8 mouse cellular contexts compared by ENCODE assay signal in the genomic region with DNA sequence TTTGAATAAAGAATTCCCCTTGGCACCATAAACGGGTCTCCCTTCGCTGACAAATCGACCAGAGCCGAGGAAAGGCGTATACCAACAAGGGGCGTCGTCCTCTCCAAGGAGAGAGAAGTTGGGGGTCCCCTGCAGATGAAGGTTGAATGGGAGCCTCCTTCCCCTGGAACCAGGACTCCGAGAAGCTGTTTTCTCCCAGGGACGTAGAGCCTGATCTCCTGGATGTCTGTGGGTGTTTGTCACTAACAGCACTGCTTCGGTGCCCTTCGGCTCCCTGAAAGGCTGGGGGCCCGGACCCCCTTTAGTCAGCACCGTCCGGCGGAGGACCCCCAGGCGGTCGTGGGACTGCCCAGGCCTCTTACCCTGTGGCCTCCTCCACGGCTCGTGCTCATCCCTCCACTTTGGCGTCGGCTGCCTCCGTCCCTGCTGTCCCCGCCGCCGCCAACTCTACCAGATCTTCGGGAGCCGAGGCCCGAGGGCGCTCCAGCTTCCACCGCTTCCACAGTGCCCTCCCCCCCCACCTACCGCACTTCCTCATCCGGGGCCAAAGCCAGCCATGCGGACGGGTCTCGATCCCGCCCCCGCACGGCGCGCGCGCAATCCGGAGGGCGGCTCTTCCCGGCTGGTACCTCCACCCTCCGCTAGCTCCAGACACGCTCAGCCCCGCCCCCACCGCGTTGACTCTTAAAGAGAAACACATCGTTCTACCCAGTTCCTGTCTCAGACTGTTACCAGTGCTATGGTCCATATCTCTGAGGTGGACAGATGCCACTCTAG. TPM values are rescaled to one million over a fixed set of nuclear protein-coding genes. Genes with fewer than 3 reads are reported as not detected.
DNase-seq lines count a peak whose midpoint lies in the region; ATAC-seq and TF ChIP-seq lines count a peak whose summit lies in the region.

A gene (minus strand): TSS at position 526 of the 777 bp plus-strand sequence.

- TF ChIP-seq POLR2A in CH12.LX (IDR thresholded peaks at IDR 0.05; ENCODE audit: low read depth, low read length), result peak; percentile 91

- peak within 1 kb of the TSS; percentile 83 to 98 (median 96) for H3K4me3 ChIP-seq in CH12.LX (replicated peaks in 1 of 3; ENCODE audit: low read depth in 2 of 3, low read length in 2 of 3, poor library complexity in 1 of 3)
- H3K4me3 ChIP-seq in forebrain, embryonic 11.5 days (ENCODE audit: low read depth, low read length), result peak within 1 kb of the TSS; percentile 88
- H3K4me3 ChIP-seq in heart, embryonic 16.5 days (ENCODE audit: low read length), result peak within 1 kb of the TSS; percentile 98
- H3K4me3 ChIP-seq in liver, embryonic 15.5 days (replicated peaks), result peak within 1 kb of the TSS; percentile 96
- H3K4me3 ChIP-seq in neural tube, embryonic 12.5 days, result peak within 1 kb of the TSS; percentile 86

- peak; percentile 94 for ATAC-seq in forebrain, embryonic 11.5 days (replicated peaks; ENCODE audit: low FRiP score)
- peak; percentile 97 for ATAC-seq in heart, embryonic 16.5 days (replicated peaks; ENCODE audit: extremely low read depth, insufficient read depth, low FRiP score)
- ATAC-seq in liver, embryonic 15.5 days (ENCODE audit: insufficient read depth), result peak; percentile 97
- ATAC-seq in neural tube, embryonic 12.5 days (ENCODE audit: low FRiP score, low read depth), result peak; percentile 95

- TF ChIP-seq RAD21 in CH12.LX (IDR thresholded peaks at IDR 0.05; ENCODE audit: low read depth, low read length), result no peak; the same call in 1 of the 2 replicates

- TF ChIP-seq EP300 in CH12.LX (IDR thresholded peaks at IDR 0.05; ENCODE audit: low read length), result no peak

- peaks cover 0 to 21% of the 10 kb centered on the region in 2 experiments for H3K36me3 ChIP-seq in CH12.LX (replicated peaks in 1 of 2; ENCODE audit: control insufficient read depth in 1 of 2, insufficient read depth in 1 of 2, low read length in 1 of 2)
- H3K36me3 ChIP-seq in forebrain, embryonic 11.5 days (ENCODE audit: control insufficient read depth, insufficient read depth, low read length), result no peaks in the 10 kb centered on the region
- peaks cover 8% of the 10 kb centered on the region for H3K36me3 ChIP-seq in heart, embryonic 16.5 days (ENCODE audit: control insufficient read depth, insufficient read depth)
- H3K36me3 ChIP-seq in liver, embryonic 15.5 days (replicated peaks), result peaks cover 15% of the 10 kb centered on the region
- peaks cover 11% of the 10 kb centered on the region; the same call in 1 of the 2 replicates for H3K36me3 ChIP-seq in neural tube, embryonic 12.5 days

- peak within 1 kb of the TSS; percentile 85 for H3K4me2 ChIP-seq in CH12.LX (ENCODE audit: insufficient read depth, low read depth, poor library complexity, severe bottlenecking)
- H3K4me2 ChIP-seq in forebrain, embryonic 11.5 days (ENCODE audit: low read depth, low read length, severe bottlenecking), result peak within 1 kb of the TSS; percentile 82
- peak within 1 kb of the TSS; percentile 86 for H3K4me2 ChIP-seq in heart, embryonic 16.5 days (ENCODE audit: low read depth, low read length)
- H3K4me2 ChIP-seq in liver, embryonic 15.5 days, result peak within 1 kb of the TSS; percentile 88
- H3K4me2 ChIP-seq in neural tube, embryonic 12.5 days (replicated peaks), result peak within 1 kb of the TSS; percentile 72

- WGBS in forebrain, embryonic 11.5 days, result under 1% methylated on average over 51 of the region's 51 CpGs
- WGBS in heart, embryonic 16.5 days, result under 1% methylated on average over 51 of the region's 51 CpGs
- WGBS in liver, embryonic 15.5 days (ENCODE audit: insufficient replicate concordance), result under 1% methylated on average over 51 of the region's 51 CpGs
- WGBS in neural tube, embryonic 12.5 days, result under 1% methylated on average over 51 of the region's 51 CpGs

- dilution Hi-C loops in CH12.LX (cut with MboI; ENCODE audit: extremely low pct_ligation_motif_present, extremely low pct_unique_long_range_greater_than_20kb, low sequenced_read_pairs), result no loop called here

- peak within 1 kb of the TSS; percentile 42; the same call in 1 of the 2 replicates for H3K27ac ChIP-seq in CH12.LX (ENCODE audit: insufficient read depth, low read depth)
- H3K27ac ChIP-seq in forebrain, embryonic 11.5 days (ENCODE audit: low read depth, low read length), result 0 out of 2 replicates have a peak within 1 kb of the TSS, but pooled peaks have one; percentile 59
- peak within 1 kb of the TSS; percentile 90 for H3K27ac ChIP-seq in heart, embryonic 16.5 days (ENCODE audit: low read length)
- peak within 1 kb of the TSS; percentile 87 for H3K27ac ChIP-seq in liver, embryonic 15.5 days (replicated peaks)
- H3K27ac ChIP-seq in neural tube, embryonic 12.5 days, result peak within 1 kb of the TSS; percentile 57

- no peaks in the 10 kb centered on the region for H3K27me3 ChIP-seq in CH12.LX (replicated peaks)
- no peaks in the 10 kb centered on the region for H3K27me3 ChIP-seq in forebrain, embryonic 11.5 days (ENCODE audit: control insufficient read depth, insufficient read depth, low read length)
- H3K27me3 ChIP-seq in heart, embryonic 16.5 days (ENCODE audit: control insufficient read depth, insufficient read depth, low read length), result no peaks in the 10 kb centered on the region
- H3K27me3 ChIP-seq in liver, embryonic 15.5 days, result no peaks in the 10 kb centered on the region
- no peaks in the 10 kb centered on the region for H3K27me3 ChIP-seq in neural tube, embryonic 12.5 days (replicated peaks)

- H3K9ac ChIP-seq in CH12.LX (ENCODE audit: insufficient read depth, low read depth), result peak within 1 kb of the TSS; percentile 94
- peak within 1 kb of the TSS; percentile 94 for H3K9ac ChIP-seq in forebrain, embryonic 11.5 days (ENCODE audit: low read length)
- H3K9ac ChIP-seq in heart, embryonic 16.5 days (ENCODE audit: low read length), result peak within 1 kb of the TSS; percentile 99
- peak within 1 kb of the TSS; percentile 98 for H3K9ac ChIP-seq in liver, embryonic 15.5 days
- H3K9ac ChIP-seq in neural tube, embryonic 12.5 days, result peak within 1 kb of the TSS; percentile 90

- in situ Hi-C loops in CH12.LX (cut with MboI; ENCODE audit: low pct_ligation_motif_present, low pct_unique_long_range_greater_than_20kb, low sequenced_read_pairs), result no loop called here

- DNase-seq in CH12.LX (ENCODE audit: extremely low read depth), result peak; percentile 95
- DNase-seq in c-Kit-positive CD71-positive TER-119-negative erythroid progenitor cells, embryonic 14.5 days (ENCODE audit: low read depth), result peak; percentile 95
- DNase-seq in forebrain, embryonic 11.5 days (ENCODE audit: low spot score), result peak; percentile 99
- DNase-seq in kidney, postnatal 36 days, result peak; percentile 98 to 100
- peak; percentile 94 for DNase-seq in telencephalon, adult 2 months (ENCODE audit: low read depth, low spot score)

- peaks cover 49% of the 10 kb centered on the region for H3K79me2 ChIP-seq in CH12.LX (replicated peaks; ENCODE audit: control insufficient read depth, extremely low read depth, insufficient read depth, poor library complexity, severe bottlenecking)

- no peak for TF ChIP-seq CTCF in CH12.LX (conservative IDR thresholded peaks at IDR 0.05 in 1 of 2, IDR thresholded peaks at IDR 0.05 in 1 of 2; ENCODE audit: low read depth in 2 of 2, low read length in 2 of 2)

- peaks cover 2 to 26% of the 10 kb centered on the region in 2 experiments; a peak in 3 of 4 replicates for H3K4me1 ChIP-seq in CH12.LX (ENCODE audit: control insufficient read depth in 1 of 2, insufficient read depth in 2 of 2)
- peaks cover 8% of the 10 kb centered on the region; the same call in 1 of the 2 replicates for H3K4me1 ChIP-seq in forebrain, embryonic 11.5 days (replicated peaks; ENCODE audit: control insufficient read depth, insufficient read depth, low read length)
- H3K4me1 ChIP-seq in heart, embryonic 16.5 days (ENCODE audit: control insufficient read depth, insufficient read depth, low read length), result peaks cover 28% of the 10 kb centered on the region
- H3K4me1 ChIP-seq in liver, embryonic 15.5 days (replicated peaks), result peaks cover 57% of the 10 kb centered on the region
- H3K4me1 ChIP-seq in neural tube, embryonic 12.5 days, result peaks cover 19% of the 10 kb centered on the region

- H3K9me3 ChIP-seq in CH12.LX (replicated peaks; ENCODE audit: low read length), result no peaks in the 10 kb centered on the region
- no peaks in the 10 kb centered on the region for H3K9me3 ChIP-seq in forebrain, embryonic 11.5 days (ENCODE audit: control insufficient read depth, low read length)
- H3K9me3 ChIP-seq in heart, embryonic 16.5 days (replicated peaks; ENCODE audit: control insufficient read depth, low read length), result no peaks in the 10 kb centered on the region
- no peaks in the 10 kb centered on the region for H3K9me3 ChIP-seq in liver, embryonic 15.5 days (replicated peaks)
- H3K9me3 ChIP-seq in neural tube, embryonic 12.5 days, result no peaks in the 10 kb centered on the region

TF ChIP-seq in CH12.LX, 34 proteins besides CTCF, POLR2A, EP300 and RAD21 (continues in another document):
- no peak; the same call in 1 of the 2 replicates for TF ChIP-seq BHLHE40 (IDR thresholded peaks at IDR 0.05; ENCODE audit: low read depth, low read length)
- peak; percentile 88 for TF ChIP-seq NRF1 (IDR thresholded peaks at IDR 0.05; ENCODE audit: low read depth, low read length)
- TF ChIP-seq GABPA (IDR thresholded peaks at IDR 0.05; ENCODE audit: insufficient replicate concordance, low read depth, low read length), result no peak
- TF ChIP-seq MXI1 (IDR thresholded peaks at IDR 0.05; ENCODE audit: low read depth, low read length), result peak; percentile 75
- TF ChIP-seq HCFC1 (IDR thresholded peaks at IDR 0.05; ENCODE audit: low read depth, low read length), result peak; percentile 83
- peak; percentile 88 for TF ChIP-seq MAZ (IDR thresholded peaks at IDR 0.05; ENCODE audit: low read depth, low read length)
- peak; percentile 76 for TF ChIP-seq MEF2A (IDR thresholded peaks at IDR 0.05; ENCODE audit: borderline replicate concordance, low read depth, low read length)
- TF ChIP-seq SIN3A (IDR thresholded peaks at IDR 0.05; ENCODE audit: low read length), result no peak; the same call in none of the 2 replicates
- peak; percentile 78; the same call in 1 of the 2 replicates for TF ChIP-seq KAT2A (IDR thresholded peaks at IDR 0.05; ENCODE audit: insufficient replicate concordance, low read length)
- TF ChIP-seq ZKSCAN1 (IDR thresholded peaks at IDR 0.05; ENCODE audit: borderline replicate concordance, low read depth, low read length), result no peak
- peak; percentile 82 for TF ChIP-seq MYC (IDR thresholded peaks at IDR 0.05; ENCODE audit: low read depth, low read length)
- TF ChIP-seq TBP (conservative IDR thresholded peaks at IDR 0.05; ENCODE audit: low read depth, low read length), result peak; percentile 62; the same call in 1 of the 2 replicates

RNA-seq across cellular contexts. Expression of the gene that starts here (rescaled TPM):
- total RNA-seq in CH12.LX (2012; rRNA removed) (15.6 and 16.8 TPM in 2 replicates), CH12.LX (2014; rRNA removed) (4.5 and 5.4 TPM in 2 replicates)
- 10.7 and 14.5 TPM in 2 replicates for polyA plus RNA-seq in CH12.LX (2012; ENCODE audit: insufficient read length, low read depth)
- polyA plus RNA-seq in forebrain, embryonic 11.5 days (2014; fragmentation: Nextera tagmentation; extraction: Ambion mirVana), result 14.2 and 15.3 TPM in 2 replicates
- 6.5 and 9.1 TPM in 2 replicates for polyA plus RNA-seq in heart, embryonic 16.5 days (2015; fragmentation: Nextera tagmentation; extraction: Ambion mirVana)
- 6.8 and 7.2 TPM in 2 replicates for polyA plus RNA-seq in liver, embryonic 15.5 days (2015; fragmentation: Nextera tagmentation; extraction: Ambion mirVana)
- polyA plus RNA-seq in neural tube, embryonic 12.5 days (2016; fragmentation: Nextera tagmentation; extraction: Ambion mirVana), result 15.2 and 21.1 TPM in 2 replicates

Comparison
In these comparisons a context has a peak if more than half of its experiments do, and no peak if none do; other contexts are left out.
1. Peak in every context shown above with its lines: DNase-seq, ATAC-seq, H3K4me3 ChIP-seq and H3K27ac ChIP-seq.